In genomic region chr1:180518412-180518811, GRCm38 (mm10) we compare ENCODE assay signal across 31 mouse cellular contexts. TPM values are rescaled to one million over a fixed set of nuclear protein-coding genes. Genes with fewer than 3 reads are reported as not detected.
A peak's percentile ranks its signal among the peaks of the same experiment; 100 is the strongest.
DNase-seq lines count a peak whose midpoint lies in the region; ATAC-seq and TF ChIP-seq lines count a peak whose summit lies in the region.
"Had no signal": no experiment of that assay in that cellular context is flagged by ENCODE, and none has a peak within 500 bp of the region (broad histone marks: within the 10 kb centered on the region; RNA-seq: fewer than 3 reads in every experiment).

No protein-coding gene starts in this region.

- H3K9ac ChIP-seq in heart, embryonic 11.5 days (ENCODE audit: low read depth, low read length): no peak overlapping the region
- no peak overlapping the region for H3K9ac ChIP-seq in lung, postnatal 0 days (replicated peaks; ENCODE audit: low read depth)
- H3K9ac ChIP-seq: hindbrain, embryonic 14.5 days; neural tube, embryonic 12.5 days had no signal

- 60% methylated on average over 8 of the region's 8 CpGs for WGBS in heart, embryonic 11.5 days (ENCODE audit: insufficient replicate concordance)
- 38% methylated on average over 8 of the region's 8 CpGs for WGBS in lung, adult 2 months
- 42% methylated on average over 8 of the region's 8 CpGs for WGBS in lung, postnatal 0 days

- no peak overlapping the region for H3K4me3 ChIP-seq in heart, embryonic 11.5 days (ENCODE audit: low read depth, low read length)
- H3K4me3 ChIP-seq in lung, adult 2 months (replicated peaks; ENCODE audit: extremely low read depth, low read depth, low read length): no peak overlapping the region
- H3K4me3 ChIP-seq in lung, postnatal 0 days (ENCODE audit: low read depth, low read length): no peak overlapping the region
- H3K4me3 ChIP-seq: erythroblast, embryonic 14.5 days; heart, embryonic 10.5 days; midbrain, embryonic 10.5 days; myocyte; neural tube, embryonic 12.5 days had no signal

- no peak for TF ChIP-seq POLR2A in lung, adult 2 months (IDR thresholded peaks at IDR 0.05; ENCODE audit: borderline replicate concordance, extremely low read depth, low read depth, low read length)

- H3K36me3 ChIP-seq in heart, embryonic 11.5 days (ENCODE audit: control insufficient read depth, insufficient read depth, low read length): no peaks in the 10 kb centered on the region
- H3K36me3 ChIP-seq in lung, postnatal 0 days (ENCODE audit: insufficient read depth, low read length): no peaks in the 10 kb centered on the region
- H3K36me3 ChIP-seq: heart, embryonic 10.5 days; midbrain, embryonic 10.5 days; neural tube, embryonic 12.5 days had no signal

- peak; percentile 64; the same call in 1 of the 2 replicates for TF ChIP-seq EP300 in lung, postnatal 0 days (IDR thresholded peaks at IDR 0.05)

- H3K9me3 ChIP-seq in heart, embryonic 11.5 days (replicated peaks; ENCODE audit: control insufficient read depth, low read length): no peaks in the 10 kb centered on the region
- no peaks in the 10 kb centered on the region for H3K9me3 ChIP-seq in lung, postnatal 0 days (ENCODE audit: low read length)
- H3K9me3 ChIP-seq: heart, embryonic 10.5 days; midbrain, embryonic 10.5 days; neural tube, embryonic 12.5 days had no signal

- no peak overlapping the region for H3K4me2 ChIP-seq in heart, embryonic 11.5 days
- H3K4me2 ChIP-seq in lung, postnatal 0 days (replicated peaks; ENCODE audit: low read depth, low read length): no peak overlapping the region
- H3K4me2 ChIP-seq: hindbrain, embryonic 14.5 days; liver, embryonic 11.5 days; neural tube, embryonic 12.5 days had no signal

- H3K27me3 ChIP-seq in heart, embryonic 11.5 days (ENCODE audit: control insufficient read depth, insufficient read depth, low read length): peaks cover 39% of the 10 kb centered on the region
- H3K27me3 ChIP-seq in lung, postnatal 0 days (replicated peaks; ENCODE audit: insufficient read depth, low read length): no peaks in the 10 kb centered on the region
- H3K27me3 ChIP-seq: neural tube, embryonic 12.5 days had no signal

- H3K4me1 ChIP-seq in heart, embryonic 11.5 days (ENCODE audit: control insufficient read depth, insufficient read depth, low read length): peaks cover 3% of the 10 kb centered on the region; the same call in 1 of the 2 replicates
- no peaks in the 10 kb centered on the region for H3K4me1 ChIP-seq in lung, adult 2 months (ENCODE audit: control insufficient read depth, insufficient read depth, low read length)
- H3K4me1 ChIP-seq in lung, postnatal 0 days (ENCODE audit: insufficient read depth, low read depth, low read length): no peaks in the 10 kb centered on the region
- H3K4me1 ChIP-seq: neural tube, embryonic 12.5 days had no signal

- ATAC-seq in heart, embryonic 11.5 days (replicated peaks; ENCODE audit: insufficient number of reproducible peaks, low FRiP score, low TSS enrichment): no peak
- ATAC-seq in lung, postnatal 0 days: peak; percentile 59
- ATAC-seq: forebrain, embryonic 16.5 days; inflammation-experienced regulatory T-cells, adult 6 months; Patski had no signal

- peak; percentile 19 to 45 for DNase-seq in heart, adult 18-20 months
- DNase-seq in lung, adult 18-20 months: peak; percentile 24 to 61
- DNase-seq in lung, adult 2 months: no peak
- DNase-seq in lung, postnatal 0 days (ENCODE audit: low spot score): peak; percentile 35
- DNase-seq in lung, postnatal 4 days: peak; percentile 22 to 32
- no peak for DNase-seq in spleen, postnatal 14 days (ENCODE audit: low spot score in 2 of 2)
- no peak for DNase-seq in spleen, postnatal 36 days (ENCODE audit: low spot score in 2 of 2)
- DNase-seq: adrenal gland, postnatal 10 days; cerebellum, adult 9-10 months; kidney, adult 8-10 months; layer of hippocampus, adult 9-11 months; right cerebral cortex, adult 18-20 months; spleen, adult 18-20 months; thymus, adult 2 months had no signal

- H3K27ac ChIP-seq in heart, embryonic 11.5 days (ENCODE audit: low read depth, low read length): no peak overlapping the region
- no peak overlapping the region for H3K27ac ChIP-seq in lung, postnatal 0 days (ENCODE audit: low read length)
- H3K27ac ChIP-seq: heart, embryonic 10.5 days; hindbrain, embryonic 14.5 days; kidney, postnatal 0 days; midbrain, embryonic 10.5 days; neural tube, embryonic 12.5 days had no signal

- no peak for TF ChIP-seq CTCF in lung, adult 2 months (IDR thresholded peaks at IDR 0.05; ENCODE audit: insufficient read depth, low read length)
- no peak for TF ChIP-seq CTCF in lung, postnatal 0 days (IDR thresholded peaks at IDR 0.05)

RNA-seq across cellular contexts. Expression of gene Stum, which starts 35.1 kb away (rescaled TPM):
- total RNA-seq in heart, adult 18-20 months (2021): 1 to 10 TPM; 2.6 to 3.1 TPM
- 0.11 and 0.34 TPM in 2 replicates for polyA plus RNA-seq in heart, embryonic 11.5 days (2014; fragmentation: Nextera tagmentation; extraction: Ambion mirVana)
- polyA plus RNA-seq in lung, adult 2 months (2012; rRNA removed): 4.2 and 6.2 TPM in 2 replicates
- polyA plus RNA-seq in lung, postnatal 0 days (2015; fragmentation: Nextera tagmentation; extraction: Ambion mirVana): 0.07 and 0.08 TPM in 2 replicates
- total RNA-seq: common myeloid progenitor, adult 5-6 weeks; hematopoietic stem cell, adult 5-6 weeks; megakaryocyte progenitor cell, adult 5-6 weeks; MEL had no signal
- polyA plus RNA-seq: erythroblast, embryonic 14.5 days; inflammation-experienced regulatory T-cells, adult 6 months; liver, embryonic 16.5 days; Patski had no signal

RNA-seq across cellular contexts. Expression of gene Parp1, which starts 50.3 kb away (rescaled TPM):
- 10 to 100 TPM; 61.7 to 63.5 TPM for total RNA-seq in heart, adult 18-20 months (2021)
- 94.0 and 107 TPM in 2 replicates for polyA plus RNA-seq in heart, embryonic 11.5 days (2014; fragmentation: Nextera tagmentation; extraction: Ambion mirVana)
- 17.7 and 20.1 TPM in 2 replicates for polyA plus RNA-seq in lung, adult 2 months (2012; rRNA removed)
- polyA plus RNA-seq in lung, postnatal 0 days (2015; fragmentation: Nextera tagmentation; extraction: Ambion mirVana): 21.0 and 23.1 TPM in 2 replicates

Comparison
In these comparisons a context has a peak if more than half of its experiments do, and no peak if none do; other contexts are left out.
1. DNase-seq: peak in heart, adult 18-20 months (2 of 2), lung, adult 18-20 months (2 of 2), lung, postnatal 0 days (single experiment) and lung, postnatal 4 days (2 of 2); none in lung, adult 2 months (single experiment), spleen, postnatal 14 days (0 of 2) and spleen, postnatal 36 days (0 of 2).